Mouse (Mus musculus): ENCODE measurements around the gene Npc2.

DNA sequence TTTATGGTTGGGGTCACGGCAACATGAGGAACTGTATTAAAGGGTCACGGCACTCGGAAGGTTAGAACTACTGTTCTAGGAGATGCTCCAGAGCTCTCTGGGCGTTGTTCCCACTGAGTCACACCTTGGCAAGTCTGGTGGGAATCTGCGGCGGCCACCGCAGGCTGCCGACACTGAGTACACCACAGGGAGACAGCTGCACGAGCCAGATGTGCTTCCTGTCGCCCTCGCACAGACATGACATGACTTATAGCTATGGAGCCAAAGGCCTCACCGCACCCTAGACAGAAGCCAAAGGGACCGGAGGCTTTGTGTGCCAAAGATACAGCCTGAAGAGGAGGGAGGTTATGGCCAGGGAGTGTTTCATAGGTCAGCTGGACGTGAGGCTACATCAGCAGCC lies 22.3 kb downstream of the Npc2 start:
- TF ChIP-seq CTCF (IDR thresholded peaks at IDR 0.05; ENCODE audit: low read depth, low read length), result no peak
- TF ChIP-seq POLR2A (IDR thresholded peaks at IDR 0.05; ENCODE audit: insufficient read depth, low read length), result no peak
